Mouse (Mus musculus): ENCODE results near the gene Procr.

The Procr gene

DNA sequence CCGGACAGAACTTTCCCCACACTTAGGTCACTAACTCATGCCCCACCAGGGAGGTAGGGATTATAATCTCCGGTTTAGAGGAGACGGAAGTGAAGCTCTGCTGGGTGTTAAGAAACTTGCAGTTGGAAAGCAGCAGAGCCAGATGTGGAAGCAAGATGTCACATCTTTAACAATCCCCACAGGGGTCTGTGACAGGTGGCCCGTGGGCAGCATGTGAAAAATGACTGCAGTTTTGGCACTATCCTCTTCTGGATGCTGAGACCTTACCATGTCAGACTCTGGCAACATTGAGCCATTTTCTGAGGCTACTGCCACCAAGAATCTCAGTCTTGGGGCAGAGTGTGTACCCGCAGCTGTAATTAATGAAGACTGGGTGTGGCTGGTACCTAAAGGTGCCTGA is 53.1 kb downstream of the Procr start:
- no peak for DNase-seq (ENCODE audit: low read depth)

Measured in c-Kit-positive CD71-negative TER-119-negative erythroid progenitor cells, embryonic 14.5 days (primary cell).